Mouse (Mus musculus) hindbrain, postnatal 0 days (tissue): ENCODE results near the gene Plxna2. TPM values are rescaled to one million over a fixed set of nuclear protein-coding genes. Genes with fewer than 3 reads are reported as not detected.
A peak's percentile ranks its signal among the peaks of the same experiment; 100 is the strongest.

Experiments
- ATAC-seq: fragments of 200-750 bp; cut with Nextera tagmentation; 2 replicates; pipeline ENCODE4 v1.8.0; 2017; ENCODE audit warnings: mild to moderate bottlenecking, moderate TSS enrichment, moderate library complexity
- DNase-seq: peaks from one replicate; pipeline ENCODE4 v3.0.0-alpha.2; 2015; ENCODE audit warnings: low spot score
- H3K27ac ChIP-seq: fragments of 300-500 bp; sonication (generic); 2 replicates; pipeline ENCODE4 v1.5.1; 2014; ENCODE audit warnings: mild to moderate bottlenecking
- H3K27me3 ChIP-seq: fragments of 300-500 bp; sonication (generic); 2 replicates; pipeline ENCODE4 v1.6.1; 2014; ENCODE audit warnings: low read length, mixed read lengths; ENCODE audit not compliant: insufficient read depth
- H3K36me3 ChIP-seq: fragments of 300-500 bp; sonication (generic); 2 replicates; pipeline ENCODE4 v1.6.1; 2014; ENCODE audit warnings: low read length, mixed read lengths; ENCODE audit not compliant: insufficient read depth
- H3K4me1 ChIP-seq: fragments of 300-500 bp; sonication (generic); 2 replicates; pipeline ENCODE4 v1.6.1; 2014; ENCODE audit warnings: antibody characterized with exemption, low read length, mixed read lengths; ENCODE audit not compliant: insufficient read depth
- H3K4me2 ChIP-seq: fragments of 300-500 bp; sonication (generic); 2 replicates; pipeline ENCODE4 v1.6.1; 2014; ENCODE audit warnings: low read depth, mild to moderate bottlenecking, low read length, moderate library complexity, mixed read lengths
- H3K4me3 ChIP-seq: fragments of 300-500 bp; sonication (generic); 2 replicates; pipeline ENCODE4 v1.5.1; 2014; ENCODE audit warnings: low read length
- H3K9ac ChIP-seq: fragments of 300-500 bp; sonication (generic); replicated peaks from 2 replicates; pipeline ENCODE4 v1.6.1; 2014; ENCODE audit warnings: mild to moderate bottlenecking, low read length, moderate library complexity, mixed read lengths
- H3K9me3 ChIP-seq: fragments of 300-500 bp; sonication (generic); 2 replicates; pipeline ENCODE4 v1.6.1; 2016; ENCODE audit warnings: low read length, mixed read lengths
- CTCF ChIP-seq: IDR thresholded peaks from 2 replicates; pipeline ENCODE4 v1.5.1; 2016; ENCODE audit warnings: antibody characterized with exemption, control low read depth, low read depth
- WGBS: fragments of 180-500 bp; shearing (Covaris S2); extraction: QIAGEN DNeasy Blood & Tissue Kit; methylation state at CpG from one replicate; pipeline ENCODE4 v1.1.7; 2014; 5-methylcytosine and 5-hydroxymethylcytosine counted together
- polyA plus RNA-seq: library from polyadenylated mRNA; unstranded; fragments of >200 nt; fragmentation: Nextera tagmentation; extraction: Ambion mirVana; gene quantifications from 2 replicates; pipeline ENCODE4 v1.2.1, GENCODE M21; 2015
- total RNA-seq: library from RNA; depleted of rRNA; stranded (reverse); fragments of >200 nt; gene quantifications from 2 replicates; pipeline ENCODE4 v1.2.3, GENCODE M21; 2014

Plxna2 gene
- total and polyA plus RNA-seq, 2 experiments from 2014 or later = 11.7 to 48.2 TPM

GRCm38 (mm10) chr1:194588711-194589451 lies 29.1 kb upstream of the Plxna2 start:
- Histone ChIP-seq H3K4me2 (no peak overlapping the region), H3K4me1 (peaks cover 16% of the 10 kb centered on the region), H3K9ac (no peak overlapping the region), H3K27me3 (no peaks in the 10 kb centered on the region), H3K36me3 (no peaks in the 10 kb centered on the region), H3K27ac (peak overlapping the region; percentile 17; the same call in 1 of the 2 replicates), H3K9me3 (no peaks in the 10 kb centered on the region), H3K4me3 (no peak overlapping the region)
- 23% methylated on average over 1 of the region's 1 CpGs for WGBS
- DNase-seq (peak; percentile 71), ATAC-seq (peak; percentile 82)
- TF ChIP-seq CTCF = no peak

GRCm38 (mm10) chr1:194593155-194593554 lies 24.9 kb upstream of the Plxna2 start:
- peaks cover 13% of the 10 kb centered on the region for H3K4me1 ChIP-seq
- H3K4me2 ChIP-seq = no peak overlapping the region
- ATAC-seq = no peak

GRCm38 (mm10) chr1:194607406-194608261 lies 10.4 kb upstream of the Plxna2 start:
- DNase-seq (no peak), ATAC-seq (no peak)
- 39% methylated on average over 5 of the region's 5 CpGs for WGBS
- Histone ChIP-seq H3K4me3 (no peak overlapping the region), H3K4me1 (no peaks in the 10 kb centered on the region), H3K27me3 (no peaks in the 10 kb centered on the region), H3K9me3 (no peaks in the 10 kb centered on the region), H3K27ac (no peak overlapping the region), H3K4me2 (no peak overlapping the region), H3K36me3 (no peaks in the 10 kb centered on the region), H3K9ac (no peak overlapping the region)
- peak; percentile 49 for TF ChIP-seq CTCF

More at GRCm38 (mm10) chr1:194593155-194593554, 24.9 kb upstream of the Plxna2 start:
- no peak overlapping the region for H3K27ac ChIP-seq
- H3K9ac ChIP-seq = no peak overlapping the region
- DNase-seq = no peak
- H3K36me3 ChIP-seq = no peaks in the 10 kb centered on the region
- no peaks in the 10 kb centered on the region for H3K27me3 ChIP-seq
- no peak for TF ChIP-seq CTCF
- H3K4me3 ChIP-seq = no peak overlapping the region
- WGBS = 81% methylated on average over 5 of the region's 5 CpGs
- no peaks in the 10 kb centered on the region for H3K9me3 ChIP-seq

- WGBS = 20% methylated on average over 2 of the region's 2 CpGs
- no peaks in the 10 kb centered on the region for H3K9me3 ChIP-seq
- no peak for TF ChIP-seq CTCF
- H3K27ac ChIP-seq = no peak overlapping the region
- no peak overlapping the region for H3K9ac ChIP-seq
- no peaks in the 10 kb centered on the region for H3K27me3 ChIP-seq
- H3K36me3 ChIP-seq = no peaks in the 10 kb centered on the region
- H3K4me2 ChIP-seq = no peak overlapping the region
- H3K4me3 ChIP-seq = no peak overlapping the region
- DNase-seq = no peak
- ATAC-seq = no peak
- H3K4me1 ChIP-seq = 0 out of 2 replicates have a peak, but pooled peaks cover 10% of the 10 kb centered on the region
Measured at GRCm38 (mm10) chr1:194610516-194610915, 7.5 kb upstream of the Plxna2 start.

DNA sequence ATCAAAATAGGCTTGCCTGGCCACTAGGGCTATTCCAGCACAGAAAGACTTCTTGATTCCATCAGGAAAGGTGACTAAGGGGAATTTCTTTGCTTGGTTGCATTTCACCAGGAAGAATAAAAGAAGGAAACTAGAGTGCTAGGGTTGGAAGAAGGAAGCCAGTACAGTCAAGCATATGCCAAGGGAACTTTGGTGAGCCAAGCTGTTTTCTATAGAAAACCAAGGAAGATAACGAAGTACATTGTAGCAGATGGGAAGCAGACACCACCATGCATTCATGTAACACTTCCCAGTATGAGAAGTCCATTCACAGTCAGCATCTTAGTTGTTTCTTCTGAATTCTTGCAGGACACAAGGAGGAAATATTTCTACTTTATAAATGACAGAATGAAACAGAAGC lies 5.4 kb upstream of the Plxna2 start:
- WGBS = 41% methylated on average over 1 of the region's 1 CpGs

DNA sequence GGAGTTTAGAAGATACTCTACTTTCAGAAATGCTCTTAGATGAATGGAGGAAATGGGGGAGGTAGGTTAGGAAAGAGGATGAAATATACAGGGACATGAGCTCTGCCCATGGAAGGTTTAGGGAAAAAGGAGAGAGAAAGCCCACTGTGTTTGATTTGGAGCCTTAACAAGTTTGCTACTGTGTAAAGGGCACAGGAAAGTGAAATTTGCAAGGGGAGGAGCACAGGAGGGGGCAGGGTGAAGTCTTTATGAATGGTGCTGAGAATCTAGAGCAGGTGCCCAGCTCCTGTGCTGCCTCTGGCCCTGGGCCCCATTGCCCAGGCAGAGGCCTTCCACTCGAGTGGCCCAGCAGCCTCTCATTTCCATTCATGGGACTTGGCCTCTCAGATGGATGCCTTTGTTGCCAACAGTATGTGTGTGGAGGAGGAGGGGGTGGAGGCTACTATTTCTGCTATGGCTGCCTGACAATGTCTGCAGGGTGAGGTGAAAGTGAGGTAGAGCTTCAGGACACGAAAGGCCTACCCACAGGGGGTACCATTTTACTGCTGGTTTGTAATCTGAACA lies 4.7 kb upstream of the Plxna2 start:
- TF ChIP-seq CTCF = no peak
- Histone ChIP-seq H3K27ac (no peak overlapping the region), H3K4me2 (no peak overlapping the region), H3K9me3 (no peaks in the 10 kb centered on the region), H3K4me1 (0 out of 2 replicates have a peak, but pooled peaks cover 10% of the 10 kb centered on the region), H3K36me3 (no peaks in the 10 kb centered on the region), H3K9ac (no peak overlapping the region), H3K27me3 (no peaks in the 10 kb centered on the region), H3K4me3 (no peak overlapping the region)
- DNase-seq (peak; percentile 62), ATAC-seq (peak; percentile 78)
- 20% methylated on average over 2 of the region's 2 CpGs for WGBS

More for the DNA sequence above, 5.4 kb upstream of the Plxna2 start:
- H3K4me1 ChIP-seq = 0 out of 2 replicates have a peak, but pooled peaks cover 10% of the 10 kb centered on the region
- H3K9ac ChIP-seq = no peak overlapping the region
- no peak overlapping the region for H3K27ac ChIP-seq
- DNase-seq (no peak), ATAC-seq (no peak)
- no peaks in the 10 kb centered on the region for H3K36me3 ChIP-seq
- no peak overlapping the region for H3K4me2 ChIP-seq
- H3K4me3 ChIP-seq = no peak overlapping the region
- TF ChIP-seq CTCF = 0 out of 2 replicates have a peak, but pooled peaks have one; percentile 6
- no peaks in the 10 kb centered on the region for H3K9me3 ChIP-seq
- no peaks in the 10 kb centered on the region for H3K27me3 ChIP-seq
